Mouse (Mus musculus): Measurements from ENCODE around the gene Rin3. TPM values are rescaled to one million over a fixed set of nuclear protein-coding genes. Genes with fewer than 3 reads are reported as not detected.

The Rin3 gene
- total and polyA plus RNA-seq, 2 experiments from 2014 or later: 4.6 to 13.4 TPM

DNA sequence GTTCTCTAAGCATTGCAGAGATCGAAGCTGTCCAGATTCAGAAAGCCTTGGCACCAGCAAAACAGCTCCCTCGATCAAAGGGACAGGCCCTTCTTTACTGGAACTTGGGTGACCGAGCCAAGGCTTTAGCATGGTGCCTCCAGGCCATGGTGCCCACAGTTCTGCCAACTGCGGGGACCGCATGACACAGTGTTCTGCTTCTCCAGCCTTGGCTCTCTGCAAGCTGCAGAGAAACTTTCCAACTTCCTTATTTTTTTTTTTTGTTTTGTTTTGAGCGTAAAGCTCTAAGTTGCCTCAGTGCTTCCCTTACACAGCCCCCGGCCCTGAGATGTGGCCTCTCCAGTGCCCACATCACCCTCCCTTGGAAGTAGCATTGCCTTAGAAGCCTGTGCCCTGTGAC lies 82.2 kb downstream of the Rin3 start:
- peaks cover 42% of the 10 kb centered on the region for H3K36me3 ChIP-seq (replicated peaks; ENCODE audit: control insufficient read depth, insufficient read depth, low read length)
- ATAC-seq (ENCODE audit: insufficient read depth, low read depth) (no peak), DNase-seq (ENCODE audit: low spot score) (no peak)
- H3K4me2 ChIP-seq (ENCODE audit: low read depth, low read length): no peak overlapping the region
- no peaks in the 10 kb centered on the region for H3K9me3 ChIP-seq (replicated peaks; ENCODE audit: control insufficient read depth, low read length)
- no peak overlapping the region for H3K9ac ChIP-seq (replicated peaks; ENCODE audit: low read depth, low read length)
- no peaks in the 10 kb centered on the region for H3K27me3 ChIP-seq (ENCODE audit: control insufficient read depth, insufficient read depth, low read length)
- H3K4me3 ChIP-seq (ENCODE audit: low read depth, low read length): no peak overlapping the region
- WGBS: 83% methylated on average over 7 of the region's 7 CpGs
- no peak for TF ChIP-seq CTCF (IDR thresholded peaks at IDR 0.05; ENCODE audit: low read depth)
- no peak for TF ChIP-seq EP300 (IDR thresholded peaks at IDR 0.05; ENCODE audit: low read depth)
- H3K27ac ChIP-seq (ENCODE audit: low read depth): no peak overlapping the region
- peaks cover 9% of the 10 kb centered on the region for H3K4me1 ChIP-seq (ENCODE audit: control insufficient read depth, insufficient read depth)

DNA sequence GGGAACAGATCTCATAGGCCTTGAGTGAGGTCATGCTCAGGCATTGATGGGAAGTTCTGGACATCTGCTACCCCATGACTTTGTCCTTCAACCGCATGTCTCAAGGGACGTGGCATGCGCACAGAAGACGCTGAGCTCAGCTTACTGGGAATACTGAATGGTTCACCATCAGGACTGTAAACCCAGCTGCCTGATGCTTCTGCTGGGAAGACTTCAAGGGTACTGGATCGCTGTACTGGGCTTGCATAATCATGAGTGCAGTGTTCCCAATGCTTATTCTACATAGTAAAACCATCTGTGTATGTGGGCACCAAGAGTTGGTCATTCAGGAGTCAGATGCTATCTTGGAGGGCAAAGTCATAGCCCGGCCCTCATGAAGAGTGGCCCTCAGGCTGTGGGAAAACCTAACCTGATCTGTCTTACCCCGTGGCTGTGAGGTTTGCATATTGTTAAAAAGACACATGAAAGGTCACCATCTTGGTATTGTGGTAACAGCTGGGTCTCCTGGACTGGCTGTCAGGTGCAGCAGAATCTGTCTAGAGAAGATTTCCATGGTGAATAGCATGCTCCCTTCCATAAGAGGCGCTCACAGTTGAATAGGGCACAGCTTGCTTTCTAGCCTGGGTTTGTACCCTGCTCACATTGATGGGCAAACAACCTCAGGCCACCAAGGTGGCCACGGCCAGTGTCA lies 83.4 kb downstream of the Rin3 start:
- H3K36me3 ChIP-seq (replicated peaks; ENCODE audit: control insufficient read depth, insufficient read depth, low read length): peaks cover 37% of the 10 kb centered on the region
- no peak overlapping the region for H3K27ac ChIP-seq (ENCODE audit: low read depth)
- TF ChIP-seq EP300 (IDR thresholded peaks at IDR 0.05; ENCODE audit: low read depth) (no peak), CTCF (IDR thresholded peaks at IDR 0.05; ENCODE audit: low read depth) (no peak)
- no peaks in the 10 kb centered on the region for H3K9me3 ChIP-seq (replicated peaks; ENCODE audit: control insufficient read depth, low read length)
- H3K27me3 ChIP-seq (ENCODE audit: control insufficient read depth, insufficient read depth, low read length): no peaks in the 10 kb centered on the region
- H3K9ac ChIP-seq (replicated peaks; ENCODE audit: low read depth, low read length): no peak overlapping the region
- H3K4me3 ChIP-seq (ENCODE audit: low read depth, low read length): no peak overlapping the region
- peaks cover 9% of the 10 kb centered on the region for H3K4me1 ChIP-seq (ENCODE audit: control insufficient read depth, insufficient read depth)
- 87% methylated on average over 9 of the region's 9 CpGs for WGBS
- DNase-seq (ENCODE audit: low spot score) (no peak), ATAC-seq (ENCODE audit: insufficient read depth, low read depth) (no peak)
- H3K4me2 ChIP-seq (ENCODE audit: low read depth, low read length): no peak overlapping the region

DNA sequence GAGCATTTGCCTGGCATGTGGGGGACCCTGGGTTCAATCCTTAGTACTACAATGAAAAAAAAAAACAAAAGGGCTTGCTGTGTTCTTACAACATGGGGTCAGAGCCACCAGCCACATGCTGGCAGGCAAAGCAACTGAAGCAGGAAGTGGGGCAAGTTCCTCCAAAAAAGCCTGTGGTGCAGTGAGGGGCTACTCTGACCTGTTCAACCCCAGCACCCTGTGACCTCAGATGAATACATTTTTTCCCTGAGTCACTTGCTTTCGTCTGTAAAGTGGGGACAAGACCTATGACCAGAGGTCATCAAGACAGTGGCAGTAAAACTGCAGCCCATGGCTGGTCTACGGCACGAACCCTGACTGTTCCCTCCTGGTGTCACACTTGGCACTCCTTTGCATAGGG lies 84.2 kb downstream of the Rin3 start:
- ATAC-seq (ENCODE audit: insufficient read depth, low read depth) (no peak), DNase-seq (ENCODE audit: low spot score) (no peak)
- Histone ChIP-seq H3K9ac (replicated peaks; ENCODE audit: low read depth, low read length) (no peak overlapping the region), H3K27ac (ENCODE audit: low read depth) (no peak overlapping the region), H3K4me1 (ENCODE audit: control insufficient read depth, insufficient read depth) (peaks cover 9% of the 10 kb centered on the region), H3K4me2 (ENCODE audit: low read depth, low read length) (no peak overlapping the region), H3K27me3 (ENCODE audit: control insufficient read depth, insufficient read depth, low read length) (no peaks in the 10 kb centered on the region), H3K36me3 (replicated peaks; ENCODE audit: control insufficient read depth, insufficient read depth, low read length) (peaks cover 40% of the 10 kb centered on the region), H3K4me3 (ENCODE audit: low read depth, low read length) (no peak overlapping the region), H3K9me3 (replicated peaks; ENCODE audit: control insufficient read depth, low read length) (no peaks in the 10 kb centered on the region)
- TF ChIP-seq CTCF (IDR thresholded peaks at IDR 0.05; ENCODE audit: low read depth) (no peak), EP300 (IDR thresholded peaks at IDR 0.05; ENCODE audit: low read depth) (no peak)
- 83% methylated on average over 3 of the region's 3 CpGs for WGBS

DNA sequence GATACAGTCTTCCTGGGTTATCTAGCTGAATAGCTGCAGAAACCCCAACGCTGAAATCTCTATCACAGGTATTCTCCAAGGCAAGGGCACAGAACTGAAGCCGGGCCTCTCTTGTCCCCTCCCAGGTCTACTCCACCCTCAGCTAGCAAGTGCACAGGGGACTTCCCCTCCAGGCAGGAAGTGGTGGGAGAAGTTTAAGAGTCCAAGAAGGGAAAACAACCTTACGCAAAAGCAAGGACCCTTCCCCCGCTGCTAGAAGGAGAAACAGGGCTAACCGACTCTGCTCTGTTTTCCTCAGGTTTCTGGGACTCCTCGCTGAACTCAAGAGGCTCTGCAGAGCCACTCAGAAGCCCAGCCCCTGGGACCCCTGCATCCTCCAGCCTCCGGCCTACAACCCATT lies 85.2 kb downstream of the Rin3 start:
- 72% methylated on average over 7 of the region's 7 CpGs for WGBS
- H3K27ac ChIP-seq (ENCODE audit: low read depth): no peak overlapping the region
- H3K4me1 ChIP-seq (ENCODE audit: control insufficient read depth, insufficient read depth): peaks cover 9% of the 10 kb centered on the region
- H3K9ac ChIP-seq (replicated peaks; ENCODE audit: low read depth, low read length): no peak overlapping the region
- H3K4me3 ChIP-seq (ENCODE audit: low read depth, low read length): no peak overlapping the region
- no peaks in the 10 kb centered on the region for H3K9me3 ChIP-seq (replicated peaks; ENCODE audit: control insufficient read depth, low read length)
- no peaks in the 10 kb centered on the region for H3K27me3 ChIP-seq (ENCODE audit: control insufficient read depth, insufficient read depth, low read length)
- ATAC-seq (ENCODE audit: insufficient read depth, low read depth) (no peak), DNase-seq (ENCODE audit: low spot score) (no peak)
- H3K4me2 ChIP-seq (ENCODE audit: low read depth, low read length): no peak overlapping the region
- peaks cover 32% of the 10 kb centered on the region for H3K36me3 ChIP-seq (replicated peaks; ENCODE audit: control insufficient read depth, insufficient read depth, low read length)
- TF ChIP-seq CTCF (IDR thresholded peaks at IDR 0.05; ENCODE audit: low read depth): no peak
- no peak for TF ChIP-seq EP300 (IDR thresholded peaks at IDR 0.05; ENCODE audit: low read depth)

DNA sequence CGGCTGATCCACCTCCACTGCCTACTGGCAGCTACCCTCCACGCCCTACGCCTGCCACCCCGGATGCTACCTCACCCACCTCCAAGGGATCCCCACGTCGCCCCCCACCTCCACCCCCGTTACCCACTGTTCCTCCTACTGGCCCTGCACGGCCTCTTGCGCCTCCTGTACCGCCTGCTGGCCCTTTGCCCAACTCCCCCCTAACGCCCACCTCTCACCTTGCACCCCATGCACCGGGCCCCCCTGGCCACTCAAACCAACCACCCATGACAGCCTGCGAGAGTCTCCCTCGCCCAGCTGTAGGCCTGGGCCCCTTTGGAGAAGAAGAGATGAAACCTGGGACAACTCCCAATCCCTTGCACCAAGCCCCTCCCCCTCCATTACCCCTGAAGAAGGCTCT lies 85.7 kb downstream of the Rin3 start:
- TF ChIP-seq EP300 (IDR thresholded peaks at IDR 0.05; ENCODE audit: low read depth) (no peak), CTCF (IDR thresholded peaks at IDR 0.05; ENCODE audit: low read depth) (no peak)
- peaks cover 35% of the 10 kb centered on the region for H3K36me3 ChIP-seq (replicated peaks; ENCODE audit: control insufficient read depth, insufficient read depth, low read length)
- H3K4me2 ChIP-seq (ENCODE audit: low read depth, low read length): no peak overlapping the region
- peaks cover 9% of the 10 kb centered on the region for H3K4me1 ChIP-seq (ENCODE audit: control insufficient read depth, insufficient read depth)
- no peak overlapping the region for H3K9ac ChIP-seq (replicated peaks; ENCODE audit: low read depth, low read length)
- H3K27me3 ChIP-seq (ENCODE audit: control insufficient read depth, insufficient read depth, low read length): no peaks in the 10 kb centered on the region
- no peak overlapping the region for H3K4me3 ChIP-seq (ENCODE audit: low read depth, low read length)
- 82% methylated on average over 14 of the region's 14 CpGs for WGBS
- ATAC-seq (ENCODE audit: insufficient read depth, low read depth): no peak
- no peaks in the 10 kb centered on the region for H3K9me3 ChIP-seq (replicated peaks; ENCODE audit: control insufficient read depth, low read length)
- DNase-seq (ENCODE audit: low spot score): no peak
- H3K27ac ChIP-seq (ENCODE audit: low read depth): no peak overlapping the region
